Mouse (Mus musculus) brain, embryonic 14.5 days (tissue): ENCODE data around the gene Flnc. TPM values are rescaled to one million over a fixed set of nuclear protein-coding genes. Genes with fewer than 3 reads are reported as not detected.
A peak's percentile ranks its signal among the peaks of the same experiment; 100 is the strongest.

Source experiments
- DNase-seq: peaks from one replicate; pipeline ENCODE4 v3.0.0-alpha.2; 2011; ENCODE audit warnings: low read depth
- CTCF ChIP-seq: fragments of 200-500 bp; IDR thresholded peaks from 2 replicates; pipeline ENCODE4 v1.5.1; 2012; ENCODE audit warnings: inconsistent platforms, mild to moderate bottlenecking, moderate library complexity, borderline replicate concordance; ENCODE audit not compliant: insufficient read depth, insufficient read length; ENCODE audit errors: extremely low read depth
- POLR2A ChIP-seq: fragments of 200-500 bp; IDR thresholded peaks from 2 replicates; pipeline ENCODE4 v1.6.1; 2012; ENCODE audit warnings: mild to moderate bottlenecking, inconsistent platforms, borderline replicate concordance; ENCODE audit not compliant: poor library complexity, insufficient read depth, insufficient read length, severe bottlenecking; ENCODE audit errors: extremely low read depth
- polyA plus RNA-seq: library from polyadenylated mRNA; depleted of rRNA; stranded (reverse); fragments of >200 nt; gene quantifications from 2 replicates; pipeline ENCODE4 v1.2.3, GENCODE M21; 2012

The Flnc gene
- polyA plus RNA-seq, 1 experiment: 9.7 TPM

GRCm38 (mm10) chr6:29402693-29403342 lies 30.2 kb upstream of the Flnc start:
- peak; percentile 7 for DNase-seq
- peak; percentile 18; the same call in 1 of the 2 replicates for TF ChIP-seq CTCF
- TF ChIP-seq POLR2A: no peak

- TF ChIP-seq CTCF (no peak), POLR2A (no peak)
- no peak for DNase-seq
Observed at GRCm38 (mm10) chr6:29406412-29406811, 26.6 kb upstream of the Flnc start.

GRCm38 (mm10) chr6:29415446-29415845 lies 17.6 kb upstream of the Flnc start:
- TF ChIP-seq POLR2A: no peak
- no peak for TF ChIP-seq CTCF
- DNase-seq: no peak

GRCm38 (mm10) chr6:29420596-29420995 lies 12.5 kb upstream of the Flnc start:
- TF ChIP-seq POLR2A: no peak
- no peak for TF ChIP-seq CTCF
- no peak for DNase-seq

- TF ChIP-seq POLR2A (no peak), CTCF (no peak)
- peak; percentile 7 for DNase-seq
Observed at GRCm38 (mm10) chr6:29425118-29425517, 7.9 kb upstream of the Flnc start.

- DNase-seq: no peak
- TF ChIP-seq POLR2A: no peak
- TF ChIP-seq CTCF: no peak
Observed at GRCm38 (mm10) chr6:29426331-29426730, 6.7 kb upstream of the Flnc start.

GRCm38 (mm10) chr6:29428171-29428570 lies 4.9 kb upstream of the Flnc start:
- no peak for TF ChIP-seq POLR2A
- TF ChIP-seq CTCF: no peak
- DNase-seq: no peak

GRCm38 (mm10) chr6:29430681-29431420 lies 2.2 kb upstream of the Flnc start:
- peak; percentile 16; the same call in 1 of the 2 replicates for TF ChIP-seq CTCF
- no peak for TF ChIP-seq POLR2A
- DNase-seq: peak; percentile 5

- TF ChIP-seq POLR2A (no peak), CTCF (no peak)
- peak; percentile 28 for DNase-seq
Observed at GRCm38 (mm10) chr6:29431473-29431872, 1.6 kb upstream of the Flnc start.

GRCm38 (mm10) chr6:29432156-29432555 lies 900 bp upstream of the Flnc start:
- DNase-seq: peak; percentile 21
- no peak for TF ChIP-seq POLR2A
- no peak for TF ChIP-seq CTCF

GRCm38 (mm10) chr6:29432676-29433037 lies 399 bp upstream of the Flnc start:
- DNase-seq: peak; percentile 3

More at GRCm38 (mm10) chr6:29432676-29433037, 399 bp upstream of the Flnc start:
- no peak for TF ChIP-seq CTCF
- no peak for TF ChIP-seq POLR2A
